Mouse (Mus musculus) liver, adult 2 months (tissue): ENCODE measurements around the gene Csnk1d. TPM values are rescaled to one million over a fixed set of nuclear protein-coding genes. Genes with fewer than 3 reads are reported as not detected.

Experiments used
- DNase-seq: peaks from one replicate; pipeline ENCODE4 v3.0.0-alpha.2; 2011; ENCODE audit warnings: low read depth, low spot score; ENCODE audit errors: extremely low read depth
- H3K27ac ChIP-seq: fragments of 200-500 bp; replicated peaks from 2 replicates; pipeline ENCODE4 v1.5.1; 2012; ENCODE audit warnings: low read depth, mild to moderate bottlenecking, control low read depth, inconsistent platforms, low read length; ENCODE audit not compliant: insufficient read depth
- H3K27me3 ChIP-seq: fragments of 200-500 bp; 2 replicates; pipeline ENCODE4 v1.6.1; 2012; ENCODE audit warnings: mild to moderate bottlenecking, moderate library complexity, low read length, inconsistent platforms; ENCODE audit not compliant: control insufficient read depth, insufficient read depth
- H3K36me3 ChIP-seq: fragments of 200-500 bp; 2 replicates; pipeline ENCODE4 v1.6.1; 2012; ENCODE audit warnings: low read length, inconsistent platforms; ENCODE audit not compliant: control insufficient read depth, insufficient read depth
- H3K4me1 ChIP-seq: fragments of 200-500 bp; 2 replicates; pipeline ENCODE4 v1.6.1; 2011; ENCODE audit warnings: low read length; ENCODE audit not compliant: control insufficient read depth, insufficient read depth
- H3K4me3 ChIP-seq: fragments of 200-500 bp; 2 replicates; pipeline ENCODE4 v1.5.1; 2011; ENCODE audit warnings: low read depth, mild to moderate bottlenecking, control low read depth, low read length, moderate library complexity; ENCODE audit not compliant: insufficient read depth
- H3K79me2 ChIP-seq: fragments of 200-500 bp; 2 replicates; pipeline ENCODE4 v1.6.1; 2012; ENCODE audit warnings: inconsistent platforms, mild to moderate bottlenecking, low read length, moderate library complexity; ENCODE audit not compliant: control insufficient read depth, insufficient read depth
- H3K9ac ChIP-seq: fragments of 200-500 bp; 2 replicates; pipeline ENCODE4 v1.6.1; 2012; ENCODE audit warnings: low read depth, mild to moderate bottlenecking, control low read depth, inconsistent platforms, low read length
- CTCF ChIP-seq: fragments of 200-500 bp; IDR thresholded peaks from 2 replicates; pipeline ENCODE4 v1.5.1; 2011; ENCODE audit warnings: low read depth, low read length, control low read depth
- POLR2A ChIP-seq: fragments of 200-500 bp; IDR thresholded peaks from 2 replicates; pipeline ENCODE4 v1.6.1; 2011; ENCODE audit warnings: low read length, control low read depth; ENCODE audit not compliant: insufficient read depth; ENCODE audit errors: extremely low read depth
- WGBS: fragments of 180-500 bp; shearing (Covaris S2); methylation state at CpG from one replicate; pipeline ENCODE4 v1.1.7; 2018; 5-methylcytosine and 5-hydroxymethylcytosine counted together
- polyA plus RNA-seq: library from polyadenylated mRNA; depleted of rRNA; stranded (reverse); fragments of >200 nt; gene quantifications from 2 replicates; pipeline ENCODE4 v1.2.3, GENCODE M21; 2012
- total RNA-seq: library from RNA; depleted of rRNA; stranded (reverse); fragments of >200 nt; gene quantifications from 2 replicates; pipeline ENCODE4 v1.2.3, GENCODE M21; 2014

Gene Csnk1d
- total and polyA plus RNA-seq, 2 experiments: 28.3 to 36.4 TPM

- Histone ChIP-seq H3K27ac (no peak overlapping the region), H3K9ac (no peak overlapping the region), H3K4me1 (no peaks in the 10 kb centered on the region), H3K27me3 (peaks cover 6% of the 10 kb centered on the region), H3K79me2 (no peaks in the 10 kb centered on the region), H3K4me3 (peak overlapping the region; percentile 32; the same call in 1 of the 2 replicates), H3K36me3 (no peaks in the 10 kb centered on the region)
- TF ChIP-seq CTCF (0 out of 2 replicates have a peak, but pooled peaks have one; percentile 9), POLR2A (no peak)
- WGBS: 5% methylated on average over 39 of the region's 39 CpGs
- peak; percentile 71 for DNase-seq
Observed at GRCm38 (mm10) chr11:120950281-120951202, 40.6 kb downstream of the Csnk1d start.

GRCm38 (mm10) chr11:120949863-120950262 lies 41.3 kb downstream of the Csnk1d start:
- H3K27ac ChIP-seq: no peak overlapping the region
- DNase-seq: no peak
- H3K4me1 ChIP-seq: no peaks in the 10 kb centered on the region
- no peak for TF ChIP-seq CTCF
- no peak for TF ChIP-seq POLR2A
- H3K9ac ChIP-seq: no peak overlapping the region
- 48% methylated on average over 10 of the region's 10 CpGs for WGBS
- H3K36me3 ChIP-seq: no peaks in the 10 kb centered on the region
- peaks cover 6% of the 10 kb centered on the region for H3K27me3 ChIP-seq
- no peaks in the 10 kb centered on the region for H3K79me2 ChIP-seq
- no peak overlapping the region for H3K4me3 ChIP-seq

GRCm38 (mm10) chr11:120948861-120949851 lies 42.0 kb downstream of the Csnk1d start:
- 7% methylated on average over 75 of the region's 75 CpGs for WGBS
- no peaks in the 10 kb centered on the region for H3K4me1 ChIP-seq
- no peak for DNase-seq
- H3K79me2 ChIP-seq: no peaks in the 10 kb centered on the region
- peak overlapping the region; percentile 38 for H3K9ac ChIP-seq
- TF ChIP-seq POLR2A: no peak
- no peak for TF ChIP-seq CTCF
- peak overlapping the region; percentile 26; the same call in 1 of the 2 replicates for H3K4me3 ChIP-seq
- H3K27ac ChIP-seq: no peak overlapping the region
- no peaks in the 10 kb centered on the region for H3K36me3 ChIP-seq
- H3K27me3 ChIP-seq: peaks cover 6% of the 10 kb centered on the region

- no peak for DNase-seq
- Histone ChIP-seq H3K36me3 (no peaks in the 10 kb centered on the region), H3K27me3 (peaks cover 6% of the 10 kb centered on the region), H3K4me1 (no peaks in the 10 kb centered on the region), H3K79me2 (no peaks in the 10 kb centered on the region), H3K27ac (no peak within 1 kb of the TSS), H3K4me3 (peak within 1 kb of the TSS; percentile 26; the same call in 1 of the 2 replicates), H3K9ac (peak within 1 kb of the TSS; percentile 38)
- WGBS: 20% methylated on average over 12 of the region's 12 CpGs
- TF ChIP-seq POLR2A: no peak
- TF ChIP-seq CTCF: no peak
Observed at GRCm38 (mm10) chr11:120948328-120948727, 42.8 kb downstream of the Csnk1d start, which contains the start of gene Slc16a3. Gene Slc16a3 (plus strand): TSS chr11:120948480.

GRCm38 (mm10) chr11:120945926-120946325 lies 45.2 kb downstream of the Csnk1d start:
- H3K9ac ChIP-seq: no peak overlapping the region
- peaks cover 6% of the 10 kb centered on the region for H3K27me3 ChIP-seq
- H3K4me1 ChIP-seq: no peaks in the 10 kb centered on the region
- no peaks in the 10 kb centered on the region for H3K36me3 ChIP-seq
- H3K79me2 ChIP-seq: no peaks in the 10 kb centered on the region
- TF ChIP-seq CTCF (no peak), POLR2A (no peak)
- no peak for DNase-seq
- H3K27ac ChIP-seq: no peak overlapping the region
- WGBS: 67% methylated on average over 5 of the region's 5 CpGs
- no peak overlapping the region for H3K4me3 ChIP-seq
